Mouse (Mus musculus) embryo, embryonic 9.5 days (tissue): ENCODE data around the gene Vmn2r120.
"Not testable (repeated sequence)": the region's sequence is repeated elsewhere in the genome, so short reads cannot be mapped to it uniquely, and the experiment has no call there.

Experiments
- DNase-seq: peaks from one replicate; pipeline ENCODE4 v3.0.0-alpha.2; 2017; ENCODE audit errors: extremely low spot score

The Vmn2r120 gene

DNA sequence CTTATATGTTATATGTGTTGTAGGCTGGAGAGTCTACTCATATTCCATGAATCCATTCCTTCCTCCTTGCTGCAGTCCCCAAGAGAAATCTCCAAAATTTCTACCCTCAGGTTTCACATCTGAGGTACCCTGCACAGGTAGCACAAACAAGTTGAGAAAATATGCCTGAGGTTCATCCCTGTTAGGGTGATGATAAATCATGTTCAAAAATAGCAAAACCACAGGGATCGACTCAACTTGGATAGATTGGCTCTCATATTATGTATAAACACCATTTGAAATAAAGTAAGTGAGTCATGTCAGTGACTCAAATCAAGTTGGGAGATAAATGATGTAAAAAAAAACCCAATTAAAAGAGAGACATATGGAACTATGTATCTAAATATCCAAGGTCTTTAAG is at the start of gene Vmn2r120:
Gene Vmn2r120 (minus strand): TSS at position 101 of the 400 bp plus-strand sequence.
- no peak for DNase-seq

GRCm38 (mm10) chr17:57587273-57587672 is 42.0 kb upstream of the Vmn2r120 start:
- not testable (repeated sequence) for DNase-seq

GRCm38 (mm10) chr17:57574075-57574705 is 28.9 kb upstream of the Vmn2r120 start:
- no peak for DNase-seq
